Mouse (Mus musculus) embryonic facial prominence, embryonic 14.5 days (tissue): ENCODE measurements at regions not wholly inside any gene's neighbourhood (a gene's known extent, or its start where the extent isn't known, plus 50 kb on each side); places are given as distances from the start of the nearest gene placed in this dataset.

ENCODE experiments used
- ATAC-seq: fragments of 200-750 bp; cut with Nextera tagmentation; 2 replicates; pipeline ENCODE4 v1.8.0; 2017; ENCODE audit warnings: low read depth, moderate number of reproducible peaks, moderate TSS enrichment
- DNase-seq: peaks from one replicate; pipeline ENCODE4 v3.0.0-alpha.2; 2015; ENCODE audit warnings: low spot score
- H3K27ac ChIP-seq: fragments of 300-500 bp; sonication (generic); replicated peaks from 2 replicates; pipeline ENCODE4 v1.5.1; 2014; ENCODE audit warnings: low read depth, mild to moderate bottlenecking, low read length, moderate library complexity
- H3K27me3 ChIP-seq: fragments of 300-500 bp; sonication (generic); replicated peaks from 2 replicates; pipeline ENCODE4 v1.6.1; 2014; ENCODE audit warnings: low read length; ENCODE audit not compliant: control insufficient read depth, insufficient read depth
- H3K36me3 ChIP-seq: fragments of 300-500 bp; sonication (generic); 2 replicates; pipeline ENCODE4 v1.6.1; 2014; ENCODE audit warnings: low read length, mixed read lengths; ENCODE audit not compliant: control insufficient read depth, insufficient read depth
- H3K4me1 ChIP-seq: fragments of 300-500 bp; sonication (generic); 2 replicates; pipeline ENCODE4 v1.6.1; 2014; ENCODE audit warnings: antibody characterized with exemption, low read length; ENCODE audit not compliant: control insufficient read depth, insufficient read depth
- H3K4me2 ChIP-seq: fragments of 300-500 bp; sonication (generic); 2 replicates; pipeline ENCODE4 v1.6.1; 2014; ENCODE audit warnings: low read depth, mild to moderate bottlenecking, low read length, moderate library complexity, mixed read lengths
- H3K4me3 ChIP-seq: fragments of 300-500 bp; sonication (generic); 2 replicates; pipeline ENCODE4 v1.5.1; 2014; ENCODE audit warnings: low read depth, mild to moderate bottlenecking, low read length
- H3K9ac ChIP-seq: fragments of 300-500 bp; sonication (generic); 2 replicates; pipeline ENCODE4 v1.6.1; 2014; ENCODE audit warnings: low read depth, mild to moderate bottlenecking, low read length, moderate library complexity, mixed read lengths
- H3K9me3 ChIP-seq: fragments of 300-500 bp; sonication (generic); 2 replicates; pipeline ENCODE4 v1.6.1; 2016; ENCODE audit warnings: low read length; ENCODE audit not compliant: control insufficient read depth
- WGBS: fragments of 180-500 bp; shearing (Covaris S2); extraction: QIAGEN DNeasy Blood & Tissue Kit; methylation state at CpG from one replicate; pipeline ENCODE4 v1.1.7; 2014; 5-methylcytosine and 5-hydroxymethylcytosine counted together

DNA sequence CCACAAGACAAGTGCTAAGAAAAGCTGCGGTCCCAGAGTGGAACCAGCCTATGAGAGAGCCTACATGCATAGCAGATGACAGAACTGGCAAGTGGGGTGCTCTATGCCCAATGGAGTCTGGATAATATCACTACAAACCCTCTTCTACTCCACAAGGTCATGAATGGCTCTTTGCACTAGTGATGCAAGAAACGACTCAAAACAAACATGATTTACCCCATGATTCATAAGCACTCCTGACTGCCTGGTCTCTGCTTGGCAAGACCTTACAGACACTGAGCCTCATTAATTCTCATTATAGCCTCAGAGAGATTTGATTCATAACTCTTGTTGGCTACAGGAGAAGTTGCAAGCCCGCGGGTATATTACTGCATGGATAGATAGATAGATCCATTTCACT is 139.1 kb downstream of the Ttc8 start:
- Histone ChIP-seq H3K4me2 (no peak overlapping the region), H3K27ac (no peak overlapping the region), H3K4me3 (no peak overlapping the region), H3K36me3 (no peaks in the 10 kb centered on the region), H3K4me1 (no peaks in the 10 kb centered on the region), H3K9me3 (no peaks in the 10 kb centered on the region), H3K9ac (no peak overlapping the region), H3K27me3 (no peaks in the 10 kb centered on the region)
- WGBS = 94% methylated on average over 4 of the region's 4 CpGs
- DNase-seq (no peak), ATAC-seq (no peak)

DNA sequence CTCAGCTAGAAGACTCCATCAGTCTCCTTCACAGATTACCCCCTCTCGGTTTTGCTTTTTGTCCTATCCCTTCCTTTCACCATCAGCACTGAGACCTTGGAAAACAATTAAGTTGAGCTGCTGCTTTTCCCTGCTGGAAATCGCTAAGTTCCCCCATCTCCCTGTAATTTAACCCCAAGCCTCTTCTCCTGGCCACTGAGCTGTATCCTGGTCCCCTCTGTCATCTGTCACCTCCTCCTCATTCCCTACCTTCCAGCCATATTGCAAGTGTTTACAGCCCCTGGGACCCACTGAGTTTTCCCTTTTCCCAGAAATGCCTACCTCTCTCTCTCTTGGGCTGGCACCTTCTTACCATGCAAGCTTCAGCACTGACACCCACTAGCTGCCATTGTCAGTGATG is 140.3 kb downstream of the Ttc8 start:
- H3K27me3 ChIP-seq = no peaks in the 10 kb centered on the region
- no peaks in the 10 kb centered on the region for H3K36me3 ChIP-seq
- no peak overlapping the region for H3K4me2 ChIP-seq
- H3K27ac ChIP-seq = no peak overlapping the region
- 37% methylated on average over 2 of the region's 2 CpGs for WGBS
- no peaks in the 10 kb centered on the region for H3K9me3 ChIP-seq
- no peaks in the 10 kb centered on the region for H3K4me1 ChIP-seq
- H3K4me3 ChIP-seq = no peak overlapping the region
- no peak overlapping the region for H3K9ac ChIP-seq
- no peak for ATAC-seq
- no peak for DNase-seq

DNA sequence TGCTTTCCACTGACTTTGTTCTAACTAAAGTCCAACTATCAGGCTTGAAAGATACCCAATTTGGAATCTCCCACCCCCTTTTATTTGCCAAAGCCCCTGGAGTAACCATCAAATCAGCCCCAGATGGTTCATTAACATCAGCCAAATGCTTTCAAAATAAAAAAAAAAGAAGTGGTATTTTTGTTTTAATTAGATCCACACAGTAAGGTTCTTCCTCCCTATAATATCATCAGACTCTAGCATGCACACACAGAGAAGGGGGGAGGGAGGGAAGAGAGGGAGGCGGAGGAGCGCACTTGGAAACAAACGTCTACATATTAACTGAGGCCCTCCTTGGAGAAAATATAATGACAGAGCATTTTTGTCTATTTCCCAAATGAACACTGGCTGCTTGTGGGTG is 143.1 kb downstream of the Ttc8 start:
- no peak for DNase-seq
- WGBS = 64% methylated on average over 3 of the region's 3 CpGs
- Histone ChIP-seq H3K4me1 (no peaks in the 10 kb centered on the region), H3K27ac (no peak overlapping the region), H3K4me2 (no peak overlapping the region), H3K9me3 (no peaks in the 10 kb centered on the region), H3K4me3 (no peak overlapping the region), H3K36me3 (no peaks in the 10 kb centered on the region), H3K27me3 (no peaks in the 10 kb centered on the region), H3K9ac (no peak overlapping the region)
- no peak for ATAC-seq

DNA sequence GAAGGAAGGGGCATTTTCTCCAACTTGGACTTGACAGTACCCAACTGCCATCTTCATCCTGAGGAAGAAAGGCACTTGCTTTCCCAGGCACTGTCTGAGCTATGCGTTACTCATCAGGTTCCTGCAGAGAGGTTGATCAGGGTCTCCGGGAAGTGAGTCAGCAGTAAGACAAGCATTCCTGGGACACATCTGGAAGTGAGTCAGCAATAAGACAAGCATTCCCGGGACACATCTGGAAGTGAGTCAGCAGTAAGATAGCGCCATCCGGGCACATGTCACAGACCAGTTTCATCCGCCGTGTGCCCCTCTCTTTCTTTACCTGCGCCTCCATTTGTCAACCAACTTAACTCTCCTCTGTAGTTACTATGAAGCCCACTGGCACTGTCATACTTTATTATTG is 143.5 kb downstream of the Ttc8 start:
- ATAC-seq = no peak
- H3K4me3 ChIP-seq = no peak overlapping the region
- 68% methylated on average over 8 of the region's 8 CpGs for WGBS
- H3K4me1 ChIP-seq = no peaks in the 10 kb centered on the region
- H3K27me3 ChIP-seq = no peaks in the 10 kb centered on the region
- no peak overlapping the region for H3K4me2 ChIP-seq
- no peak overlapping the region for H3K9ac ChIP-seq
- H3K9me3 ChIP-seq = no peaks in the 10 kb centered on the region
- no peak overlapping the region for H3K27ac ChIP-seq
- DNase-seq = no peak
- H3K36me3 ChIP-seq = no peaks in the 10 kb centered on the region

DNA sequence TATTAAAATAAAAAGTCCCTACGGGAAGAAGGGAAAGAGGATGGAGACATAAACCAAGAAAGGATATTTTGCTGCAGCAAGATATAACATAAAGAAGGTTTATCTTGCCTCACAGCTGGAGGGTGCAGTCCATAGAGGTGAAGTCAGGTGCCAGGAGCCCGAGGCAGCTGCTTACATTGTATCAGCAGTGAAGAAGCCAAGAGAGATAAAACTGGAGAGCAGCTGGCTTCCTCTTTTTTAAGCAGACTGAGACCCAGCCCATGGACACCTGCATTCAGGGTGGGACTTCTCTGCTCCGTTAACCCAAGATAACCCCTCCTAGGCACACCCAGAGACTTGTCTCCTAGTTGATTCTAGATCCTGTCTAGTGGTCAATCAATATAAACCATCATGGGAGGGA is 147.6 kb downstream of the Ttc8 start:
- no peak for ATAC-seq
- no peak overlapping the region for H3K9ac ChIP-seq
- H3K27me3 ChIP-seq = no peaks in the 10 kb centered on the region
- H3K27ac ChIP-seq = no peak overlapping the region
- no peak for DNase-seq
- H3K36me3 ChIP-seq = no peaks in the 10 kb centered on the region
- no peaks in the 10 kb centered on the region for H3K4me1 ChIP-seq
- H3K9me3 ChIP-seq = no peaks in the 10 kb centered on the region
- WGBS = 73% methylated on average over 3 of the region's 3 CpGs
- H3K4me2 ChIP-seq = no peak overlapping the region
- H3K4me3 ChIP-seq = no peak overlapping the region

DNA sequence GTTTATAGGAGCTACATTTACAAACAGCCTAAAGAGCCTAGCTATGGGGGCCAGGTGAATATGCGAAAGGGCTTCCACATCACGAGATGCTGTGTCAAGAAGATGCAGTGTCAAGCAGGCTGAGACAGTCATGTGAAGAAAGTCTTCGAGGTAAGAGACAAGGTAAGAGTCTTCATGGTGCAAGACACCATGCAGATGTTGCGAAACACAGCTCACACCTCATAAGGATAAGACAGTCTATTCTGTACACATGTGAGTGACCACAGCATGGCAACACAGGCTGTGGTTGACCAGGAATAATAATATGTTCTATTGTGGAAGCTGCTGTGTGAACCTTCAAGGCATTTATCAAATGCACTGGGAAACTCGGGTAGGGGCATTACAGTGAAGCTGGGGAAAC is 153.4 kb downstream of the Ttc8 start:
- Histone ChIP-seq H3K9me3 (no peaks in the 10 kb centered on the region), H3K36me3 (no peaks in the 10 kb centered on the region), H3K4me3 (no peak overlapping the region), H3K4me2 (no peak overlapping the region), H3K27ac (no peak overlapping the region), H3K4me1 (no peaks in the 10 kb centered on the region), H3K9ac (no peak overlapping the region), H3K27me3 (no peaks in the 10 kb centered on the region)
- WGBS = 87% methylated on average over 5 of the region's 5 CpGs
- ATAC-seq (no peak), DNase-seq (no peak)

DNA sequence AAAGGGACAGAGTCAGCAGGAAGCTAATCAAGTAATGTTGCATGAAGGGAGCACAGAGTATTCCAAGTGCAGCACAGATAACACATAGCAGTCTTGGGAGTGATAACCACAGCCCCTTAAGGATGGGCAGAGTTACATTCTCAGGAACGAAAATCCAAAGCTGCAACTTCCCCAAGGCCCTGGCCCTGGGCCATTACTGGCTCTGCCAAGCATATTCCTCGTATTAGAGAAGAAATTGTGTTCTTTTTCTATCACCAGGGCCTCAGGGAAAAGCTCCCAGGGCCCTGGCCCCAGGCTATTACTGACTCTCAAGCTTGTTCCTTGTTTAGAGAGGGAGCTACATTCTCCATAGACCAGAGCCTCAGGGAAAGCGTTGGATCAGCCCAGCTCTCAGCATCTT is 157.0 kb downstream of the Ttc8 start:
- Histone ChIP-seq H3K4me3 (no peak overlapping the region), H3K27ac (no peak overlapping the region), H3K9ac (no peak overlapping the region), H3K4me1 (no peaks in the 10 kb centered on the region), H3K27me3 (no peaks in the 10 kb centered on the region), H3K9me3 (no peaks in the 10 kb centered on the region), H3K4me2 (no peak overlapping the region), H3K36me3 (no peaks in the 10 kb centered on the region)
- 48% methylated on average over 3 of the region's 3 CpGs for WGBS
- DNase-seq (no peak), ATAC-seq (no peak)

DNA sequence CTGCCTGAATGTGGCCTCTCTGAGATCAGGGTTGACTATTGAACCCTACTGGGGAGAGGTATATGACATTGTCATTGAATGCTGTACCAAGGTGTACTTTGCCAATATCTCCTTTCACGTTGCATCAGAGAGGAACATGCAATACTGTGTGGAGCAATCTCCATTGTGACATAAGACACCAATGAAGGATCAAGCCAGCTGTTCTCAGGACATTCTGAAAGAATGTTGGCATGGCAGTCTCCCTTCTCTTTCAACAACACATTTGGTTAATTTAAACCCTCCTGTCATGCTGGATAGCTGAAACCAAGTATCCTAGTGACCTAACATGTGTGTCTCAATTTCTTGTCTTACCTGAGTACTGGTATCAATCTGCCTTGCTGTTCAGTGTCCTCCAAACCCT is 159.5 kb downstream of the Ttc8 start:
- Histone ChIP-seq H3K4me1 (no peaks in the 10 kb centered on the region; the same call in 1 of the 2 replicates), H3K27me3 (peaks cover 10% of the 10 kb centered on the region; the same call in 1 of the 2 replicates), H3K4me2 (no peak overlapping the region), H3K4me3 (no peak overlapping the region), H3K27ac (no peak overlapping the region), H3K9me3 (no peaks in the 10 kb centered on the region), H3K9ac (no peak overlapping the region), H3K36me3 (no peaks in the 10 kb centered on the region)
- 90% methylated on average over 1 of the region's 1 CpGs for WGBS
- DNase-seq (no peak), ATAC-seq (no peak)

DNA sequence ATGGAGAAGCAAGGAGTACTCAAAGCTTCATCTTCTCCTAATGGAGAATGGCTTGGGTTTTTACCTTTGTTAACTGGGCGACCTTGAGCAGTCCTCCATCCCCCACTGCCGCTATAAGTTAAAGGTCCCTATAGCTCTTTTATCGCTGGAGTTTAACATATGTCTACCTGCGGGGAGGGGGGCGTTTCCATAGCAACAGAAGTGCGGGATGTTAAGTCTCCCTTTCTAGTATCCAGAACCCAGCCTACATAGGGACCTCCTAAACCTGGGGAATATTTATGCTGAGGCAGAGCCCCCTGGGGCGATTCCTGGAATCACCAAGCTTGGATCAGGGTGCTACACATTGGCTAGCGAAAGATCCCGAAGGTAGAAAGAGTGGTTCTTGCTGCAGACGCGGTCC is 163.2 kb downstream of the Ttc8 start:
- no peaks in the 10 kb centered on the region for H3K36me3 ChIP-seq
- no peaks in the 10 kb centered on the region for H3K9me3 ChIP-seq
- no peak overlapping the region for H3K4me3 ChIP-seq
- WGBS = 45% methylated on average over 11 of the region's 11 CpGs
- DNase-seq (no peak), ATAC-seq (no peak)
- H3K9ac ChIP-seq = no peak overlapping the region
- H3K27me3 ChIP-seq = peaks cover 10% of the 10 kb centered on the region; the same call in 1 of the 2 replicates
- H3K4me1 ChIP-seq = no peaks in the 10 kb centered on the region; the same call in 1 of the 2 replicates
- no peak overlapping the region for H3K27ac ChIP-seq
- no peak overlapping the region for H3K4me2 ChIP-seq
